Mouse (Mus musculus) G1E (cell line): ENCODE results near the gene Etl4.

Experiments used
- CTCF ChIP-seq: IDR thresholded peaks from 2 replicates; pipeline ENCODE4 v1.5.1; 2012; ENCODE audit warnings: low read depth, low read length, inconsistent platforms, mixed read lengths
- POLR2AphosphoS5 ChIP-seq: IDR thresholded peaks from 2 replicates; pipeline ENCODE4 v1.6.1; 2012; ENCODE audit warnings: low read depth, low read length, inconsistent platforms; ENCODE audit not compliant: insufficient replicate concordance
- TAL1 ChIP-seq: conservative IDR thresholded peaks from 2 replicates; pipeline ENCODE4 v1.6.1; 2012; ENCODE audit warnings: low read depth, low read length, inconsistent platforms, mixed read lengths

GRCm38 (mm10) chr2:20689389-20689788 lies 779.8 kb downstream of the Etl4 start:
- no peak for TF ChIP-seq CTCF
- TF ChIP-seq POLR2AphosphoS5: no peak
- TF ChIP-seq TAL1: no peak
